Mouse (Mus musculus) heart, postnatal 10 days (tissue): Measurements from ENCODE around the gene Fbxo7. TPM values are rescaled to one million over a fixed set of nuclear protein-coding genes. Genes with fewer than 3 reads are reported as not detected.

Source experiments
- DNase-seq, 2 experiments: peaks; one replicate each; pipeline ENCODE4 v3.0.0; 2021
- intact Hi-C: fragments of 180-260 bp; cut with DNase I; formaldehyde crosslinking; loops from one replicate; pipeline ENCODE4 v1.15.1; 2025
- total RNA-seq, 2 experiments: library from RNA; stranded (reverse); gene quantifications; 2 replicates each; pipeline ENCODE4 v1.2.3; 2021

The Fbxo7 gene
- total RNA-seq, 2 experiments from 2014 or later: 15.1 to 17.6 TPM

GRCm38 (mm10) chr10:86074971-86075711 lies 53.4 kb downstream of the Fbxo7 start:
- DNase-seq: peak in 1 of 2 experiments; percentile 22
- intact Hi-C loops: no loop called here

GRCm38 (mm10) chr10:86077272-86077671 lies 55.5 kb downstream of the Fbxo7 start:
- intact Hi-C loops: no loop called here
- no peak for DNase-seq

GRCm38 (mm10) chr10:86078761-86079160 lies 57.0 kb downstream of the Fbxo7 start:
- intact Hi-C loops: no loop called here
- DNase-seq: no peak

GRCm38 (mm10) chr10:86079921-86080320 lies 58.1 kb downstream of the Fbxo7 start:
- intact Hi-C loops: no loop called here
- DNase-seq: no peak

GRCm38 (mm10) chr10:86091919-86092318 lies 70.1 kb downstream of the Fbxo7 start:
- peak in 1 of 2 experiments; percentile 30 for DNase-seq
- intact Hi-C loops: no loop called here

GRCm38 (mm10) chr10:86093109-86094035 lies 71.6 kb downstream of the Fbxo7 start:
- intact Hi-C loops: no loop called here
- peak; percentile 34 to 55 for DNase-seq

- intact Hi-C loops: no loop called here
- no peak for DNase-seq
Observed at GRCm38 (mm10) chr10:86098363-86098762, 76.6 kb downstream of the Fbxo7 start.

GRCm38 (mm10) chr10:86100281-86100851 lies 78.6 kb downstream of the Fbxo7 start:
- intact Hi-C loops: no loop called here

More at GRCm38 (mm10) chr10:86100281-86100851, 78.6 kb downstream of the Fbxo7 start:
- peak; percentile 62 to 71 for DNase-seq

Other genes starting within 250 kb of the Fbxo7 start
- gene Pwp1, start 192.5 kb upstream of the Fbxo7 start, total RNA-seq: 10 to 100 TPM; 16.1 TPM
- 10 to 100 TPM; 17.3 to 18.1 TPM for gene Prdm4, start 104.8 kb upstream of the Fbxo7 start, total RNA-seq
- gene Ascl4, start 94.3 kb upstream of the Fbxo7 start, total RNA-seq: not detected
- 10 to 100 TPM; 82.5 to 88.9 TPM for gene Rtcb, start 64.1 kb upstream of the Fbxo7 start, total RNA-seq
- not detected for gene Bpifc, start 10.1 kb upstream of the Fbxo7 start, total RNA-seq